Mouse (Mus musculus) brain, embryonic 14.5 days (tissue): ENCODE measurements around the gene Ube3b.

ENCODE experiments used
- CTCF ChIP-seq: fragments of 200-500 bp; IDR thresholded peaks from 2 replicates; pipeline ENCODE4 v1.5.1; 2012; ENCODE audit warnings: inconsistent platforms, mild to moderate bottlenecking, moderate library complexity, borderline replicate concordance; ENCODE audit not compliant: insufficient read depth, insufficient read length; ENCODE audit errors: extremely low read depth
- POLR2A ChIP-seq: fragments of 200-500 bp; IDR thresholded peaks from 2 replicates; pipeline ENCODE4 v1.6.1; 2012; ENCODE audit warnings: mild to moderate bottlenecking, inconsistent platforms, borderline replicate concordance; ENCODE audit not compliant: poor library complexity, insufficient read depth, insufficient read length, severe bottlenecking; ENCODE audit errors: extremely low read depth

GRCm38 (mm10) chr5:114456995-114457605, 76.7 kb downstream of the Ube3b start:
- TF ChIP-seq CTCF (no peak), POLR2A (no peak)
